Mouse (Mus musculus): ENCODE data around the gene Herc6.

GRCm38 (mm10) chr6:57534231-57534610 is 46.6 kb upstream of the Herc6 start:
- no peak for TF ChIP-seq GATA1 (IDR thresholded peaks at IDR 0.05; ENCODE audit: low read length)
- no peak for TF ChIP-seq TAL1 (IDR thresholded peaks at IDR 0.05; ENCODE audit: low read length)
